Mouse (Mus musculus): Measurements from ENCODE around the gene Ezh1. TPM values are rescaled to one million over a fixed set of nuclear protein-coding genes. Genes with fewer than 3 reads are reported as not detected.

Ezh1 gene
- total RNA-seq, 4 experiments from 2014 or later, result 28.6 to 37.3 (median 31.7) TPM

GRCm38 (mm10) chr11:101181961-101182360 lies 44.3 kb downstream of the Ezh1 start:
- DNase-seq (ENCODE audit: low spot score), result no peak

- no peak for DNase-seq (ENCODE audit: low spot score)
These were observed 45.2 kb downstream of the Ezh1 start for GRCm38 (mm10) chr11:101180846-101181740.

- DNase-seq (ENCODE audit: low spot score), result no peak
These were observed 46.0 kb downstream of the Ezh1 start for GRCm38 (mm10) chr11:101180261-101180660.

- no peak for DNase-seq (ENCODE audit: low spot score)
These were observed 47.0 kb downstream of the Ezh1 start for GRCm38 (mm10) chr11:101179306-101179705.

- DNase-seq (ENCODE audit: low spot score), result no peak
These were observed 47.9 kb downstream of the Ezh1 start for GRCm38 (mm10) chr11:101178061-101179058.

- no peak for DNase-seq (ENCODE audit: low spot score)
These were observed 49.1 kb downstream of the Ezh1 start for GRCm38 (mm10) chr11:101176933-101177773.

- DNase-seq (ENCODE audit: low spot score), result no peak
These were observed 50.1 kb downstream of the Ezh1 start for GRCm38 (mm10) chr11:101176117-101176691.

- no peak for DNase-seq (ENCODE audit: low spot score)
These were observed 50.6 kb downstream of the Ezh1 start for GRCm38 (mm10) chr11:101175636-101176116.

- no peak for DNase-seq (ENCODE audit: low spot score)
These were observed 51.2 kb downstream of the Ezh1 start, which contains the start of gene Ccr10 for GRCm38 (mm10) chr11:101174851-101175628. Gene Ccr10 (minus strand): TSS chr11:101175443.

GRCm38 (mm10) chr11:101174389-101174745 lies 51.9 kb downstream of the Ezh1 start:
- no peak for DNase-seq (ENCODE audit: low spot score)

GRCm38 (mm10) chr11:101173631-101174388 lies 52.5 kb downstream of the Ezh1 start:
- DNase-seq (ENCODE audit: low spot score), result peak; percentile 88

- no peak for DNase-seq (ENCODE audit: low spot score)
These were observed 53.2 kb downstream of the Ezh1 start for GRCm38 (mm10) chr11:101173112-101173511.

- DNase-seq (ENCODE audit: low spot score), result no peak
These were observed 53.8 kb downstream of the Ezh1 start for GRCm38 (mm10) chr11:101172434-101172815.

GRCm38 (mm10) chr11:101171721-101172433 lies 54.4 kb downstream of the Ezh1 start:
- DNase-seq (ENCODE audit: low spot score), result peak; percentile 82

GRCm38 (mm10) chr11:101170811-101171610 lies 55.3 kb downstream of the Ezh1 start, which contains the start of gene Plekhh3:
Gene Plekhh3 (minus strand): TSS chr11:101171351.
- peak; percentile 95 for DNase-seq (ENCODE audit: low spot score)

- no peak for DNase-seq (ENCODE audit: low spot score)
These were observed 55.9 kb downstream of the Ezh1 start, which contains the start of gene Cntnap1 for GRCm38 (mm10) chr11:101170354-101170810. Gene Cntnap1 (plus strand): TSS chr11:101170523.

Measured in heart, adult 8-10 months (tissue).